Mouse (Mus musculus): Measurements from ENCODE around the gene Mrpl27.
"Not testable (repeated sequence)": the region's sequence is repeated elsewhere in the genome, so short reads cannot be mapped to it uniquely, and the experiment has no call there.

The Mrpl27 gene

GRCm38 (mm10) chr11:94653663-94654436 lies at the start of gene Mrpl27, which contains the start of gene Eme1:
Gene Mrpl27, plus strand, starts transcription at chr11:94653767.
Gene Eme1, minus strand, starts transcription at chr11:94653964.
- DNase-seq (ENCODE audit: low read depth), result peak; percentile 70

- no peak for DNase-seq (ENCODE audit: low read depth)
Observed at GRCm38 (mm10) chr11:94610744-94611740, 42.5 kb upstream of the Mrpl27 start.

- no peak for DNase-seq (ENCODE audit: low read depth)
Observed at GRCm38 (mm10) chr11:94614603-94615002, 39.0 kb upstream of the Mrpl27 start.

GRCm38 (mm10) chr11:94615494-94615893 lies 38.1 kb upstream of the Mrpl27 start:
- no peak for DNase-seq (ENCODE audit: low read depth)

GRCm38 (mm10) chr11:94617646-94618045 lies 35.9 kb upstream of the Mrpl27 start:
- no peak for DNase-seq (ENCODE audit: low read depth)

- no peak for DNase-seq (ENCODE audit: low read depth)
Observed at GRCm38 (mm10) chr11:94620766-94621457, 32.7 kb upstream of the Mrpl27 start.

- DNase-seq (ENCODE audit: low read depth), result no peak
Observed at GRCm38 (mm10) chr11:94621458-94621852, 32.1 kb upstream of the Mrpl27 start.

- DNase-seq (ENCODE audit: low read depth), result peak; percentile 20
Observed at GRCm38 (mm10) chr11:94622162-94622561, 31.4 kb upstream of the Mrpl27 start.

- DNase-seq (ENCODE audit: low read depth), result peak; percentile 80
Observed at GRCm38 (mm10) chr11:94629199-94629883, 24.2 kb upstream of the Mrpl27 start, which contains the start of gene Lrrc59. Gene Lrrc59, plus strand, starts transcription at chr11:94629767.

GRCm38 (mm10) chr11:94629884-94630198 lies 23.7 kb upstream of the Mrpl27 start:
- DNase-seq (ENCODE audit: low read depth), result no peak

- DNase-seq (ENCODE audit: low read depth), result peak; percentile 25
Observed at GRCm38 (mm10) chr11:94630199-94631011, 23.2 kb upstream of the Mrpl27 start.

GRCm38 (mm10) chr11:94631969-94632368 lies 21.6 kb upstream of the Mrpl27 start:
- no peak for DNase-seq (ENCODE audit: low read depth)

GRCm38 (mm10) chr11:94632988-94633387 lies 20.6 kb upstream of the Mrpl27 start:
- DNase-seq (ENCODE audit: low read depth), result no peak

- no peak for DNase-seq (ENCODE audit: low read depth)
Observed at GRCm38 (mm10) chr11:94634431-94634830, 19.1 kb upstream of the Mrpl27 start.

GRCm38 (mm10) chr11:94644461-94645219 lies 8.9 kb upstream of the Mrpl27 start:
- DNase-seq (ENCODE audit: low read depth), result no peak

GRCm38 (mm10) chr11:94646457-94646856 lies 7.1 kb upstream of the Mrpl27 start:
- no peak for DNase-seq (ENCODE audit: low read depth)

GRCm38 (mm10) chr11:94651241-94651640 lies 2.3 kb upstream of the Mrpl27 start:
- DNase-seq (ENCODE audit: low read depth), result not testable (repeated sequence)

- DNase-seq (ENCODE audit: low read depth), result no peak
Observed at GRCm38 (mm10) chr11:94652973-94653372, 594 bp upstream of the Mrpl27 start.

- DNase-seq (ENCODE audit: low read depth), result no peak
Observed at GRCm38 (mm10) chr11:94661344-94661743, 7.8 kb downstream of the Mrpl27 start.

GRCm38 (mm10) chr11:94665281-94665680 lies 11.7 kb downstream of the Mrpl27 start:
- no peak for DNase-seq (ENCODE audit: low read depth)

Data from c-Kit-positive CD71-positive TER-119-negative erythroid progenitor cells, embryonic 14.5 days (primary cell).